Mouse (Mus musculus) heart, adult 18-20 months (tissue): ENCODE measurements around the gene Vps37c. TPM values are rescaled to one million over a fixed set of nuclear protein-coding genes. Genes with fewer than 3 reads are reported as not detected.

Experiments used
- DNase-seq, 2 experiments: peaks; one replicate each; pipeline ENCODE4 v3.0.0; 2021 to 2022; ENCODE audit warnings: mixed read lengths in 1 of 2
- long read RNA-seq, 2 experiments: library from polyadenylated mRNA; stranded (forward); transcript quantifications; one replicate each; pipeline ENCODE4 v2.0.0; 2021
- total RNA-seq, 2 experiments: library from RNA; stranded (reverse); gene quantifications; 2 replicates each; pipeline ENCODE4 v1.2.3; 2021

The Vps37c gene
- total RNA-seq, result 10 to 100 TPM; 20.4 to 21.8 TPM
- long read RNA-seq, experiment 1, transcript Vps37c-201 (5 exons, 2,686 nt), result major isoform, 38 of 62 reads
- long read RNA-seq, experiment 1, transcript Vps37c-203 (5 exons, 2,690 nt), result minor isoform, 7 of 62 reads
- long read RNA-seq, experiment 1, partial matches to known transcripts, result 0 of 62 reads
- long read RNA-seq, experiment 1, other reads (novel, unspliced or antisense), result 17 of 62 reads
- long read RNA-seq, experiment 2, transcript Vps37c-201 (5 exons, 2,686 nt), result major isoform, 8 of 17 reads
- long read RNA-seq, experiment 2, partial matches to known transcripts, result 6 of 17 reads
- long read RNA-seq, experiment 2, other reads (novel, unspliced or antisense), result 2 of 17 reads

- DNase-seq, result peak; percentile 92 to 99
Measured at GRCm38 (mm10) chr19:10688537-10689352, at the start of gene Vps37c. Gene Vps37c (plus strand): TSS chr19:10688735.

- no peak for DNase-seq
Measured at GRCm38 (mm10) chr19:10640080-10640479, 48.5 kb upstream of the Vps37c start.

- no peak for DNase-seq
Measured at GRCm38 (mm10) chr19:10640589-10641378, 47.8 kb upstream of the Vps37c start.

GRCm38 (mm10) chr19:10645616-10646015 lies 42.9 kb upstream of the Vps37c start:
- peak; percentile 17 to 25 for DNase-seq

- DNase-seq, result no peak
Measured at GRCm38 (mm10) chr19:10648156-10648555, 40.4 kb upstream of the Vps37c start.

- no peak for DNase-seq
Measured at GRCm38 (mm10) chr19:10656058-10656457, 32.5 kb upstream of the Vps37c start.

GRCm38 (mm10) chr19:10657742-10658141 lies 30.8 kb upstream of the Vps37c start:
- DNase-seq, result no peak

- no peak for DNase-seq
Measured at GRCm38 (mm10) chr19:10658406-10658805, 30.1 kb upstream of the Vps37c start.

GRCm38 (mm10) chr19:10661373-10661772 lies 27.2 kb upstream of the Vps37c start:
- no peak for DNase-seq

- no peak for DNase-seq
Measured at GRCm38 (mm10) chr19:10661919-10662318, 26.6 kb upstream of the Vps37c start.

GRCm38 (mm10) chr19:10662665-10663064 lies 25.9 kb upstream of the Vps37c start:
- DNase-seq, result no peak

- DNase-seq, result no peak
Measured at GRCm38 (mm10) chr19:10665093-10665492, 23.4 kb upstream of the Vps37c start.

- peak; percentile 31 to 83 for DNase-seq
Measured at GRCm38 (mm10) chr19:10665499-10665898, 23.0 kb upstream of the Vps37c start.

- no peak for DNase-seq
Measured at GRCm38 (mm10) chr19:10671319-10671718, 17.2 kb upstream of the Vps37c start.

- DNase-seq, result no peak
Measured at GRCm38 (mm10) chr19:10671854-10672417, 16.6 kb upstream of the Vps37c start.

- DNase-seq, result no peak
Measured at GRCm38 (mm10) chr19:10673275-10673674, 15.3 kb upstream of the Vps37c start.

GRCm38 (mm10) chr19:10676656-10677055 lies 11.9 kb upstream of the Vps37c start:
- DNase-seq, result no peak

- DNase-seq, result peak; percentile 72 to 91
Measured at GRCm38 (mm10) chr19:10677915-10678771, 10.4 kb upstream of the Vps37c start, which contains the start of gene Pga5. Gene Pga5 (minus strand): TSS chr19:10678071.

- DNase-seq, result no peak
Measured at GRCm38 (mm10) chr19:10678772-10679067, 9.8 kb upstream of the Vps37c start.

GRCm38 (mm10) chr19:10681571-10681970 lies 7.0 kb upstream of the Vps37c start:
- no peak for DNase-seq

GRCm38 (mm10) chr19:10685081-10685480 lies 3.5 kb upstream of the Vps37c start:
- DNase-seq, result no peak
